Mouse (Mus musculus) T-helper 2 cell (primary cell): ENCODE results near the gene Pkp1.

Experiments
- in situ Hi-C: fragments of 300-600 bp; cut with MboI, MseI; formaldehyde crosslinking; loops from one replicate; pipeline ENCODE4 v1.15.1; 2025; ENCODE audit warnings: high pct_unique_total_duplicates

The Pkp1 gene

GRCm38 (mm10) chr1:135918644-135919407, at the start of gene Pkp1:
Gene Pkp1 (minus strand): TSS chr1:135919207.
- in situ Hi-C loops, result no loop called here

DNA sequence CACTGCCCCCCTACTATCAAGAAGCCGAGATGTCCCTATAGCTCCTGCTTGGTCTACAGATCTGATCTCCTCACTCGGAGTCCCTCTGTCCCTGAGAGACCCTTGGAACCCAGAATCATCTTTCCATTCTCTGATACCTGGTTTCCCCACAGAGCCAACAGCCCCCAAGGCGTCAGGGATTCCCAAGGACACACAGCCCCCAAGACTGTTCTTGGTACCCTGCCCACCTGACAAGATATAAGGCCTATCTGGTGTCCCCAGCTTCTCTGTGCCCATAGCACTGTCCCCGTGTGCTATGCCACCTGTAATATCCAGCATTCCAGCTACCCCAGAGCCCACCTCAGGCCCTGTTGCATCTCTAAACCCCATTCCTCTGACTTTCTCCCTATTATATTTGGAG, 48.7 kb upstream of the Pkp1 start:
- in situ Hi-C loops, result loop anchor here (10.0 kb wide), 1 partner anchor 237 kb away; no protein-coding TSS in a partner anchor

- in situ Hi-C loops, result loop anchor here (10.0 kb wide), 1 partner anchor 240 kb away; no protein-coding TSS in a partner anchor
Measured at GRCm38 (mm10) chr1:135964561-135964960, 45.6 kb upstream of the Pkp1 start.

GRCm38 (mm10) chr1:135963177-135963576, 44.2 kb upstream of the Pkp1 start:
- in situ Hi-C loops, result loop anchor here (10.0 kb wide), 1 partner anchor 242 kb away; no protein-coding TSS in a partner anchor

DNA sequence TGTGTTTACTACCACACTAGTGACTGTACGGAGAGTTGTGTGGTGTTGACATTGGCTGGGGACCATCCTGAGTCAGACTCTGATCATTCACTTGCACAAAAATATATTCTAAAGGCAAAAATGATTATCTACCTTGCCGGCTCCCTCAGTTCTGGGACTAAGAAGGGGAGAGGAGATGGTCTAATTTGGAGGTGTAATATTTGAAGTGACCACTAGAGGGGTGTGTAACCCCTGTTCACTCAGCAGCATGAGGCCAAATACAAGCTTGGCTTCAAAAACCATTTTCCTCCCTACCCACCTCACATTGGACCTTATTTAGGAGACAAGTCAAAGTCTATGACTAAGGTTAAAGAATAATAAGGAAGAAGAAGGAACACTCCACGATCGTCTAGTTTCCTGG, 39.5 kb upstream of the Pkp1 start:
- in situ Hi-C loops, result no loop called here

DNA sequence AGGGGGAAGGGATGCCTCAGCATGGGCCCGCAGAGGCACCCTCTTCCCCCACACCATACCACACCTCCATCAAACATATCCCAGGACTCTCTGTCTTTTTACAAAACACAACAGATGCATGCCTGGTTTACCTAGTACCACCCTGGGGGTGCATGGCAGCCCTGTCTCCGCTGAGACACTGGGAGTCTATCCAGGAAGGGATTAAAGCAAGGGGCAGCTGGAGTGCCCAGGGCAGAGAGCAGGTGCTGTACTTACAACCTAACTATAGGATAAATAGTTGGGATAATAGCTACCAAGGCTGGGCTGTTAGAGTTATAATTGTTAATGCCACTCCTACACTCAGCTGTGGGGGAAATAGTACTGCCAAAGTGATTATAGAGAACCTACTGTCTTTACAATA, 29.9 kb upstream of the Pkp1 start:
- in situ Hi-C loops, result loop anchor here (5.0 kb wide), 1 partner anchor 42 kb away; no protein-coding TSS in a partner anchor

DNA sequence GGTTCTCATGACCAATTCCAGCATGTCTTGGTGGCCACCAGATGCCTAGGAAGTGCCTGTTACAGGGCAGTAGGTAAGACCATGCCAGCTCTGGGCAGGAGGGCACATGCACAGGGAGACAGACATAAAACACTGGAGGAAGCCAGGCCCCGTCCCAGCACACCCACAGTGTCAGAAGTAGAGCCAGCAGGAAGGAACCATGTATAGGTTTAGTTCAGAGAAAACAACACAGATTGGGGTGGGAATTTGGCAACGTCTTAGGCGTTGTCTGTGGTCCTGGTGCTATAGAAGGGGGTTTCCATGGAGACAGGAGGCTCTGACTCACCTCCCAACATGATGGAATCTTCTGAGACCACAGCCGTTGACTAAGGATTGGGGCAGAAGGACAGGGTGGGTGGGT, 27.2 kb upstream of the Pkp1 start:
- in situ Hi-C loops, result loop anchor here (5.0 kb wide), 1 partner anchor 39 kb away; no protein-coding TSS in a partner anchor

GRCm38 (mm10) chr1:135945711-135946110, 26.7 kb upstream of the Pkp1 start:
- in situ Hi-C loops, result loop anchor here (5.0 kb wide), 1 partner anchor 38 kb away; no protein-coding TSS in a partner anchor

DNA sequence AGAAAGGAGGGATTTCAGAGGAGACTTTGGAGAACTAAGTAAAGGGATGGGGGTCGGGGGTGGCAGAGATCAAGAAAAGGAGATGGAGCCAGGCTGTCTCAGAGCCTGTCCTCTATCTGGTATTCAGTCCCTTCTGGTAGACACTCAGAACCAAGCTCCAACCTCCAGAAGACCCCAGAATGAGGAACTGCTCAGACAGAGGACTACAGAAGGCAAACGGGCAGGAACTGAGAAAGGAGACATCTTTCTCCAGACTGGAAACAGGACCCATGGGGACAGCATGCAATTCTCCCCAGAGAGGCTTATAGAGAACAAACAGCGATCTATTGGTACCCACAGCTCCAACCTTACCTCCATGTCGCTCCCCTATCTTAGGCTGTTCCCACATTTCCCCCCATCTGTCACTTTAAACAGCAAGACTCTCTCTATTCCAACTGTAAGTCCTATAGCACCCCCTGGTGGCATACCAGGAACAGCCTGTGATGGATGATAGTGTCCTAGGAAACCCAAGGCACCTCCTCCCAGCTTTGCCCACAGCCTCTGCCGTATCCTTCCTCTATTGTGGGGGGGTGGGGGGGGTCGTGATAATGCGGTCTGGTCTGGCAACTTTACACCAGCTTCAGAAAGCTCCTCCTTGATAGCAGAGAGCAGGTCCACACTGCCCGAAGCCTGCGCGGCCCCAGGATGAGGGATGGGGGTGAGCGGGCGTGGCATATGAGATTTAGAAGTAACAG, 25.7 kb upstream of the Pkp1 start:
- in situ Hi-C loops, result loop anchor here (5.0 kb wide), 2 partner anchors 37 to 77 kb away; no protein-coding TSS in a partner anchor

DNA sequence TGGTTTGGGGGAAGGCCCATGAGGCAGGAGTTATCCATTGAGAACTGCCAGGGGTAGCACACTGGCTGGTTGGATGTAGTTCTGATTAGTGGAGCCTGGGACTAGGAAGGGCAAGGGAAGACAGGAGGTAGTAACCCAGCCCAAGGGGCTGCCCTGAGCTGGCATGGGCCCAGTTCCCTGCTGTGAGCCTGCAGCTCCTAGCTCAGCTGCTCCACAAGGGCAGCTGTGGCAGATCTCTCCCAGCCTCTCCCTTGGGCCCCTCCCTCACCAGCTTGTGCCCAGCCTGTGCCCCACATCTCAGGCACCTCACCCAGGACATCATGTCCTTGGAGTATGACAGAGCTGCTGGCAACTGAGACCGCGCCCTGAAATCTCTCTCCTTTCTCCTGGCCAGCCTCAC, 24.7 kb upstream of the Pkp1 start:
- in situ Hi-C loops, result loop anchor here (5.0 kb wide), 1 partner anchor 76 kb away; no protein-coding TSS in a partner anchor

DNA sequence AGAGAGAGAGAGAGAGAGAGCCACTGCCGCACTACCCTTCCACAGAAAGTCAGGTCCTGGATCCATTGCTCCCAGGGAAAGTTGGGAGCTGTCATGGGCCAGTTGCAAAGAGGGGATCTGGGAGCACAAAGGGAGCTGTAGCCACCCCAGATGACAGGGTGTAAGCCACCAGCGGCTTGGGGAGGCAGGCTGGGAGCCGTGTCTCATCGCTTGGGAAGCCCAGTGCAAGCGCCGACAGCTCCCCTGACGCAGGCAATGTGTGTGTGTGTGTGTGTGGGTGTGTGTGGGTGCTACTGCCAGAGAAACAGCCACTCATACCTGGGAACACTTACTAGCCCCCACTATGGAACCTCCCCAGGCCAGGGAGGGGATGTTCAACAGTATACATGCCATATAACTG, 23.1 kb upstream of the Pkp1 start:
- in situ Hi-C loops, result loop anchor here (5.0 kb wide), 1 partner anchor 75 kb away; no protein-coding TSS in a partner anchor

DNA sequence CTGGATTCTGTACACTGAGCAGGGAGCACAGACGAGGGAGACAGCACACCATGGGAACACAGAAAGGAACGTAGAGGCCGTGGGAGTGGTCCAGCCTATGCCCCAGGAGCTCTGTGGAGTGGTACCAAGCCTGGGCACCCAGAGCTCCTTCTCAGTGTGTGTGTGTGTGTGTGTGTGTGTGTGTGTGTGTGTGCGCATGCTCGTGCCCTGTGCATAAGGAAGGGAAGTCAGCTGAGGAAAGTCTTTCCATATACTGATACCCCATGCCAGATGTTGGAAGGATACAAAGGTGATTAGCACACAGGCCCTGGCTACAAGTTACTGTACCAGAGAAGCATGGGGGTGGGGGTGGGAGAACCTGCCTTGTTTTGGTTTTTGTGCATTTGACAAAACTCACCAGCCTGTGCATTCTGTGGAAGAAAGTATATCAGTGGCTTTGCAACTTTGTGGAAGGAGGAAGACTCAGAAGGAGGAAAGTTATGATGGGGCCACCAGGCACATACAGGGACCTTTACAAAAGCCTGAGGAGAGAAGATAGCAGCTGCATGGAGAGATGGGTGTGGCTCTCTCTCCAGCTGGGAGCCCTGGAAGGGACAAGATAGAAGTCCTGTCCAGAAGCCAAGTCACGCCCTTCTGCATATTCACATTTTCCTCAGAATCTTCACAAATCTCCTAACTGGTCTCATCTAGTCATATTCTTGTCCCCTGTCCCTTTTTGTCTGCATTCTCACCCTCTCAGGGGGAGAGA, 22.4 kb upstream of the Pkp1 start:
- in situ Hi-C loops, result loop anchor here (5.0 kb wide), 1 partner anchor 74 kb away; no protein-coding TSS in a partner anchor

GRCm38 (mm10) chr1:135936091-135936490, 17.1 kb upstream of the Pkp1 start:
- in situ Hi-C loops, result no loop called here

- in situ Hi-C loops, result no loop called here
Measured at GRCm38 (mm10) chr1:135933704-135934293, 14.8 kb upstream of the Pkp1 start.

DNA sequence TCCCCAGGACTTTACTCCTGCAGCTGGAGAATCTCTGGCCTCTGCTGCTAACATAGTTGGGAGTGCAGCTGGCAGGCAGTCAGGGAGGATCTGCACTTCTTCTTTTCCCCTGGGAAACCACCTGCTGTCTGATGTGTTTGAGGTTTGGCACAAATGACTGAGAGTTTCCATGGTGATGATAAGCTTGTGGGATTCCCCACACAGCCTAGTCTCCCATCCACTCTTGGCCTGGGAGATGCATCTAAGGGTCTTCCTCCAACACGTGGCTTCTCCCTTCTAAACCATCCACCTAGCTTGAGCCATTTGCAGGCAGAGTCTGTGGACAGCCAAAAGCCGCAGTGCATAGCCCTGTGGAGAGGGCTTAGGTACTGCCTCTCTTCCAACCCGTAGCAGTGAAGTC, 10.9 kb upstream of the Pkp1 start:
- in situ Hi-C loops, result no loop called here

DNA sequence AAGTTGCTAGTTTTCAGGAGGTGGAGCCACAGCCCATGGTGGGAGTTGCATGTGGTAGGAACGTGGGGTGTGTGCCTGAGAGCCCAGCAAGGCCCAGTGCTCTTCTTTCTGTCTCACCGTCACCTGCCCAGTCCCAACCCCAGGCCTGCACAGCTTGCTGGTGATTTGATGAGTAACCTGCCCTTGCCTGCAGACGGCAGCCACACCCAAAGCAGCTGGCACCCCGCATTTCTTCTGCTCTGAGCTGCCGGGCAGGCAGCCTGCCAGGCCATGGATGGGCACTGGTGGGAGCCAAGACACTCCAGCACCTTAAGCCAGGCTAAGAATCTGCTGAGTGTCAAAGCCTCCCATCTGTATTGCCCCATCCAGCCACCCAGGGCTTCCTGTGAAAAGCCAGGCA, 6.8 kb upstream of the Pkp1 start:
- in situ Hi-C loops, result no loop called here

DNA sequence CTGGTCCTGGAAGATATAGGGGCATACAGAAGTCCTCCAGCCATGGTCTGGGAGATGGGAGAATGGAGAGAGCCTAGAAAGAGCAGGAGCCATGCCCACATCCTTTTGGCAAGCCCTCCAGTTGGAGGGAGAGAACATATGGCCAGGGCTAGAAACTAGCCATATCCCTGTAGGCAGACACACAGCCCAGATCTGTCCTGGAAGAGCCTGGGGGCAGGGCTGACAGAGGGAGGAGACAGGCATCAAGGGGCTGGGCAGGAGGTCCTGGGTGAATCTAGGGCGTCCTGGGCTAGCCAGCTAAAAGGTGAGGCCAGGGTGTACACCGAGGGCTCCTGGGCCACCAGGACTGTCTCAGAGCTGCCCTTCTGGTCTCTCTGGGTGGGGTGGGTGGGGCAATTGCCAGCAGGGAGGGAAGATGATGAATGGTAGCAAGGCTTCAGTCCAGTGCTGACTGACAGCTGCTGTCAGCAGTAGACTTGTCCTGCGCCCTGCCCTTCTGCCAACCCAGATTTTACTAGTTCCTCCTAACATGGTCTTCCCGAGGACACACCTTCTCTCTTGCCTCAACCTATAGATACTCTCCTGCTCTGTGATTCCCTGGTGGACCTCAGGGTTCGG, 5.5 kb upstream of the Pkp1 start:
- in situ Hi-C loops, result no loop called here

GRCm38 (mm10) chr1:135923229-135923628, 4.2 kb upstream of the Pkp1 start:
- in situ Hi-C loops, result no loop called here

DNA sequence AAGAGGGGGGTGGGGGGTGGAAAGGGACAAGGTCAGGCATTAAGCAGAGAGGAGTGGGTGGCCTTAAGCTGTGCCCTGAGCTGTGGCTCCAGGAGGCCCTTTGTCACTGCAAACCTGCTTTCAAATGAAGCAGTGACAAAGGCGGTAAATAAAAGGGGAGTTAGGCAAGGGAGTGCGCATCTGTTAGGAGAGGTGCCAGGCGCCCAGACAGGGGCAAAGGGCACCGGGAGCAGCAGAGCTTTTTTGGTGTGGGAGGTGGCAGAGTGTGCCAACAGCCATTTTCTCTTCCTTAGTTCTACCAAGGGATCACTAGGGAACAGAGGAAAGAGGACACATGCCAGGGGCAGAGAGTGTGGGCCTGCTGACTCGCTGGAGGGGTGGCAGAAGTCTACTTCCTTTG, 1.8 kb downstream of the Pkp1 start:
- in situ Hi-C loops, result no loop called here

- in situ Hi-C loops, result no loop called here
Measured at GRCm38 (mm10) chr1:135916486-135917058, 2.4 kb downstream of the Pkp1 start.
